Mouse (Mus musculus) G1E (cell line): ENCODE data around the gene Btbd35f26.
"Not testable (repeated sequence)": the region's sequence is repeated elsewhere in the genome, so short reads cannot be mapped to it uniquely, and the experiment has no call there.

Experiments
- CTCF ChIP-seq: IDR thresholded peaks from 2 replicates; pipeline ENCODE4 v1.5.1; 2012; ENCODE audit warnings: low read depth, low read length, inconsistent platforms, mixed read lengths
- GATA1 ChIP-seq: IDR thresholded peaks from 2 replicates; pipeline ENCODE4 v1.6.1; 2012; ENCODE audit warnings: borderline replicate concordance, low read length, inconsistent platforms, mixed read lengths
- GATA2 ChIP-seq: IDR thresholded peaks from 2 replicates; pipeline ENCODE4 v1.6.1; 2012; ENCODE audit warnings: low read depth, low read length, inconsistent platforms, borderline replicate concordance
- POLR2AphosphoS5 ChIP-seq: IDR thresholded peaks from 2 replicates; pipeline ENCODE4 v1.6.1; 2012; ENCODE audit warnings: low read depth, low read length, inconsistent platforms; ENCODE audit not compliant: insufficient replicate concordance

DNA sequence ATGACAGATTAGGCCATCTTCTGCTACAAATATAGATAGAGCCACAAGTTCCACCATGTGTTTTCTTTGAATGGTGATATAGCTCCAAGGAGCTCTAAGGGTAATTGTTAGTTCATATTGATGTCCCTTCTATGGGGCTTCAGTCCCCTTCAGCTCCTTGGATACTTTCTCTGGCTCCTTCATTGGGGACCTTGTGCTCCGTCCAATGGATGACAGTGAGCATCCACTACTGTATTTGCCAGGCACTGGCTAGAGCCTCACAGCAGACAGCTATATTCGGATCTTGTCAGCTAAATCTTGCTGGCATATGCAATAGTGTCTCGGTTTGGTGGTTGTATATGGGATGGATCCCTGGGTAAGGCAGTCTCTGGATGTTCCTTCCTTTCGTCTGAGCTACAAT, 5.7 kb downstream of the Btbd35f26 start:
- TF ChIP-seq CTCF, GATA2, POLR2AphosphoS5, GATA1: not testable (repeated sequence)
